Mouse (Mus musculus) left cerebral cortex, adult 2 months (tissue): ENCODE data around the gene Opcml. TPM values are rescaled to one million over a fixed set of nuclear protein-coding genes. Genes with fewer than 3 reads are reported as not detected.
A peak's percentile ranks its signal among the peaks of the same experiment; 100 is the strongest.

ENCODE experiments used
- DNase-seq, 2 experiments: peaks; one replicate each; pipeline ENCODE4 v3.0.0; 2021 to 2022; ENCODE audit warnings: low spot score in 2 of 2, mixed read lengths in 1 of 2; ENCODE audit errors: extremely low spot score in 1 of 2
- H3K27ac ChIP-seq: fragments of 200-600 bp; 2 replicates; pipeline ENCODE4 v1.8.1; 2022
- H3K4me3 ChIP-seq: fragments of 200-600 bp; 2 replicates; pipeline ENCODE4 v1.8.1; 2022
- CTCF ChIP-seq: fragments of 200-600 bp; IDR thresholded peaks from 2 replicates; pipeline ENCODE4 v1.8.1; 2022; ENCODE audit warnings: antibody characterized with exemption, mild to moderate bottlenecking, moderate library complexity
- intact Hi-C: fragments of 180-260 bp; cut with DNase I; formaldehyde crosslinking; loops from one replicate; pipeline ENCODE4 v1.15.1; 2025
- total RNA-seq, 2 experiments: library from RNA; stranded (reverse); gene quantifications; 2 replicates each; pipeline ENCODE4 v1.2.3; 2021

Gene Opcml
- total RNA-seq, 2 experiments from 2014 or later = 250 to 251 TPM

DNA sequence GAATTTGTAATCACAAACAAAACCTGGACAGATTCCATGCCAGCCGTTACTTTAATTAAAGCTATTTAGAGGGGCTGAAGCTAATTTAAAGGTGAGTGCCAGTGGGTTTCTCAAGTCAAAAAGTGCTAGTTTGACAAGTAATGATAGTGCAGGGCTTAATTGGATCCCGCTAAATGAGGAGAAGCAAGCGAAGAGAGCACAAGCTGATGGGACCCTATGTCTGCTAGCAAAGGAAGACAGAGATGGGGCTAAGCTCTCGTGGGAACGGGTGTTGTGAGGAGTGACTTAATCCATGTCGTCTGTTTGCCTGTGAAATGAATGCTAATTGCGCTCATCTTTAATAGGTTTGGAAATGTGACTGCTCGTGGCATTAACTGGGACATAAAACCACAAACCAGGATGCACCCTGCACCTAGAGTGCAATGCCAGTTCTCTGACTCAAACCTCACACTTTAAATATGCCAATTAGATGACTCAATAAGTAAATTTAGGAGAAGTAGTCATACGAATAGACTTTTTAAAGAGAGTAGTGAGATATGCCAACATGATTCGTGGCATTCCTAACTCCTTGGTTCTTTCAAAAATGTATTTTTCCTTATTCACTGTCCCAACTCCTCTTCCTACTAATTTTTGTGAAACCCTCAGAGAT lies 174.5 kb downstream of the Opcml start:
- intact Hi-C loops = loop anchor here (5.0 kb wide), 1 partner anchor 262 kb away; no protein-coding TSS in a partner anchor
- no peak for DNase-seq
- Histone ChIP-seq H3K27ac (no peak overlapping the region), H3K4me3 (no peak overlapping the region)
- TF ChIP-seq CTCF = no peak

DNA sequence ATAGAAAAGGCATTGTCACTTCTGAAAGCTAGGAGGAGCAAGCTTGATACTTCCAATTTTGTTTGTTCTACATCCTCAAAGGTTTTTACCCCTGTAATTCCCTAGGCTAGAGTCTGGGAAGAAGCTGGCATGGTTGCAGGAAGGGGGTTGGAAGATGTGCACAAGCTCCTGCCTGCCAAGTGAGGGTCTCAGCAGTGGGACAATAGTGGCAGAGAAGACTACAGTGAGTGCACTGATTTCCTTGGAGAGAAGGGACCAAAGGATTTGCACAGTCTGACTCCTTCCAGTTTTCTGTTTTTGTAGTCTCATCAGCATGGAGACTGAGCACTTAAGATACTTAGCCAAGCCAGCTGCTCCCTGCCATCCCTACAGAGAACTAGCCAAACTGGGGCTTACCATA lies 177.7 kb downstream of the Opcml start:
- no peak overlapping the region for H3K27ac ChIP-seq
- no peak for DNase-seq
- TF ChIP-seq CTCF = no peak
- intact Hi-C loops = no loop called here
- no peak overlapping the region for H3K4me3 ChIP-seq

DNA sequence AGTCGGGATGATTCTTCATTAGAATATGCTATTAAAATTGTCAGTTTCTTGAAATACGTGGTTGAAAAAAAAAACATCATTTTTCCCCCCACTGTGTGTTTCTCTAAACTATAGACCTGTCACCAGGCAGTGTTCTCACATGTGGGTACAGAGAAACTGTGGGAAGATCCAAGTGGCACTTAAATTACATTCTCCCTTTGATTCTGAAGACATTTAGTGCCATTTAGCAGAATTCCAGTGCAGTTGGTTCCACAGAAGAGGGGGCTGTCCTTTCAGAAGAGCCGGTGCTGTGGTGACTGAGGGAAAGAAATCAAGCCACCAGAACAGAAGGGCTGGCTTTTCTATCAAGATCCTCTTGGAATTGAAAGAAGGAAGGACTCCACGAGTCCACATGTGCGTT lies 181.7 kb downstream of the Opcml start:
- DNase-seq = no peak
- intact Hi-C loops = no loop called here
- no peak for TF ChIP-seq CTCF
- Histone ChIP-seq H3K4me3 (no peak overlapping the region), H3K27ac (no peak overlapping the region; the same call in 1 of the 2 replicates)

DNA sequence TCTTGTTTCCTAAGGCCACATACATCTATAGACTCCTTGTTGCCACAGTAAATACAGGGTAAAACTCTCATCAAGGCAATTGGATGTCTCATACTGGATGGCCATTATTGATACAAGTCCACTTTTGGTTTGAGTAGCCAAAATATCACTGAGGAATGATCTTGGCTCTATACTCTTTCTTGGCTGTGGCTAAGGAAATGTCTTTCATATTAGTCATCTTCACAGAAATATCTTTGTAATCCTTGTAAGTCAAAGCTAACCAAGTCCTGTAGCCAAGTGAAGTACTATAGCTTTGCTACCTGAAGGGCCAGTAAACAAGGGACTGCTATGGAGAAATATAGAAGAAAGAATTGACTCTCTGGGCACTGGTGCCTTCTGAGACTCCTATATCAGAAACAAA lies 192.0 kb downstream of the Opcml start:
- no peak for TF ChIP-seq CTCF
- DNase-seq = no peak
- Histone ChIP-seq H3K27ac (no peak overlapping the region), H3K4me3 (no peak overlapping the region)
- intact Hi-C loops = no loop called here

DNA sequence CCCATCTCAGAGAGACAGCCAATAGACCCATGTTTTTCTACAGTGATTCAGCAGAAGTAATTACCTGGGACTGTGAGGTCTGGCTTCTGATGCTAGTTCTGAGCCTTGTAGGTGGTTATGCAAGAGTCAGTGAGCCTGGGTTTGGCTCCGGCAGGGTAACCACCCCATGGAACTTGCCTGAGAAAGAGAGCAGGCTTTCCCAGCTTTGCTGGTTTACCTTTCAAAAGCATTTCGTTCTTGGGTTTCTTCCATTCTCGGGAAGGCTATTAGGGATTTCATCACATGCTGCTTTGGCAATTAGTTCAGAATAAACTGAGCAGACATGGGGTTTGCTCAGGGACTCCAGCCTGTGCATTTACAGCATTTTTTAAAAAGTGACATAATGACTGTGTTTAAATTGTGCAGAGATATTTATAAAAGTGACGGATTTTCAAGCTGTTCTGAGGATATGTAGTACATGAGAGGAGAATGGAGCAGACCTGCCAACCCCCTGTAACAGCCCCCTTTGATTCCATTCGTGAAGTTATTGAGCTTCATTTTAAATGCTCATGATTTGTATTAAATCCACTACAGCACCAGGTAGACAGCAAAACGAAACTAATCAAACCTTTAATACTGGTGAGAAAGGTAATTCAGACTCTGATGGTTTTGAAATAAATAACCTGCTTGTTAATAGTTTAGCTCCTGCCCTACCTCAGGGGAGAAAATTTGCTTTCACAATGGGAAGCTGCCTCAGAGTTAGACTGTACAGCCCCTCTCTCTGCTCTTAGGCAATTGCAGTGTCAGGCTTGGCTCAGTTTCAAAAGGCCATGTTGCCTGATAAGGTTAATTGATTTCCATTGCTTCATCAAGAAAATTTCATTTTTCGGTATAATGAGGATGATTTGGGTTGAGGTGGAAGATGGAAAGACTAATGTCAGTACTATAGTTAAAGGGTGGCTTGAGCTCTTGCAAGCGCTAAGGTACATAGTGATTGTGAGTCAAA lies 196.3 kb downstream of the Opcml start:
- Histone ChIP-seq H3K4me3 (no peak overlapping the region), H3K27ac (peak overlapping the region; percentile 63)
- no peak for DNase-seq
- no peak for TF ChIP-seq CTCF
- intact Hi-C loops = no loop called here

DNA sequence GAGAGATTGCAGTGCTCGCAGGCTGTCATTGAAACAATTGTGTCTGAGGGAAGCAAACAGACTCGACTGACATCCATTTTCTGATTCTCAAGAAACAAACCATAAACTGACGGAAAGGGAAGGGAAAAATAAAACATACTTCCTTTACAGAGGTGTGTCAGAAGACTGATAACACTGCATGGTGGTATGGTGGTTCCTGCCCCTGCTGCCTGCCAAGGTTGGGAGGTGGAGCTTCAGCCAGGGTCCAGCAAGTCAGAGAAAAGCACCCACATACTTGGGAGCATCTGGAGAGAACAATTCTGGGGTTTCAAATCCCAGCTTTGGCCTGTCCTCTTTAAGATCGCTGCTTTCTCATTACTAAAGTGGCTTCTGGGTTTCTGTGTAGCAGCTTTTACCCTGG lies 201.0 kb downstream of the Opcml start:
- Histone ChIP-seq H3K4me3 (no peak overlapping the region), H3K27ac (no peak overlapping the region)
- no peak for DNase-seq
- intact Hi-C loops = no loop called here
- TF ChIP-seq CTCF = no peak

DNA sequence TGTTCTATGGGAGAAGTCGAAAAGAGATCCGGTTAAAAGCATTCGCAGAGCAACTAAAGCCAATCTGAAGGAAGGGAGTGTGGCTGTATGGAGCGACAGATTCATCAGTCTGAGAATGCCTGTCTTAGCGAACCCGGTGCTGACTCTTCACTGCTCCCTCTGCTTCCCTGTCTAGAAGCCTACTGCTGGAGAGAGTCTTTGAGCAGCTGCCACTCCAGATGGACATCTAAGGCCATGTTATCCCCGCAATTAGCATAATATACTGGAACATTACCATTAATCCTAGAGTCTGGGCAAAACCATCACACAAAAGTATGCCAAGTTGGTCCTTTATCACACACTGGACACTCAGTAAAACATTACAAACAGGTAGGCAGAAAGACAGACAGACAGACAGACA lies 206.0 kb downstream of the Opcml start:
- H3K4me3 ChIP-seq = no peak overlapping the region
- TF ChIP-seq CTCF = no peak
- intact Hi-C loops = no loop called here
- no peak overlapping the region for H3K27ac ChIP-seq
- DNase-seq = no peak

DNA sequence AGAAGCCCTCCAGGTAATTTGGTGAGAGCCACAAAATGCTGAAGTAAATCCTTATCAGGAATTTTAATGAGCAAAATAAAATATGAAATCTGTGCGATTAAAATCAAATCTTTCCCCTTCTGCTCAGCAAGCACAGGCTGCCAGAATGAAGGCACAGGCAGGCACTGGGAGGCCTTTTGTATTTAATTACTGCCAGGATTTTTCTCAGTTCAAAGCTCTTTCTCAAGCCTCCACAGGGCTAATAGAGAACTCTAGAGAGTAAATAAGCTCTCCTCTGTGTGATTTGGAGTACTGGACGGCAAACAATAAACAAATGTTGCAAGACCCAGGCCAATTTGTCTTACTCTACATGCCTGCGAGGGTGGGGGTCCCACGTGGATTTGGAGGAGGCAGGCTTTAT lies 208.2 kb downstream of the Opcml start:
- H3K27ac ChIP-seq = no peak overlapping the region
- intact Hi-C loops = no loop called here
- TF ChIP-seq CTCF = no peak
- no peak overlapping the region for H3K4me3 ChIP-seq
- no peak for DNase-seq

DNA sequence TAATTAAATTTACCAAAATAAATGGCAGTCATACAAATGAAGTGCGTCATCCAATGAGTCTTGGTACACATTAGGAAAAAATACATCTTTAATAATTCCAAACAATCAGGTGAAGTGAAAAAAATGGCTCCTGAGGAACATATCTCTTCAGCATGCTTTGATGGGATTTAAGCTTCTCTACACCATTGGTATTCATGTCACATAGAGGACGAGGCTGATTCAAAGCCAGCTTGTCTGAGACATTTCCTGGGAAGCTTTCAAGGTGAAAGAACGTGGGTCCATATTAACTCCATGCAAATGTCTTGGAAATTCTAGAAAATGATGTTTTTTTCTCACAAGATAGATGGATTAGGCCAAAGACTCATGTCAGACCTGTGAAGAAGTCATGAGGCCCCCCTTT lies 212.6 kb downstream of the Opcml start:
- TF ChIP-seq CTCF = no peak
- Histone ChIP-seq H3K4me3 (no peak overlapping the region), H3K27ac (no peak overlapping the region)
- intact Hi-C loops = no loop called here
- no peak for DNase-seq

DNA sequence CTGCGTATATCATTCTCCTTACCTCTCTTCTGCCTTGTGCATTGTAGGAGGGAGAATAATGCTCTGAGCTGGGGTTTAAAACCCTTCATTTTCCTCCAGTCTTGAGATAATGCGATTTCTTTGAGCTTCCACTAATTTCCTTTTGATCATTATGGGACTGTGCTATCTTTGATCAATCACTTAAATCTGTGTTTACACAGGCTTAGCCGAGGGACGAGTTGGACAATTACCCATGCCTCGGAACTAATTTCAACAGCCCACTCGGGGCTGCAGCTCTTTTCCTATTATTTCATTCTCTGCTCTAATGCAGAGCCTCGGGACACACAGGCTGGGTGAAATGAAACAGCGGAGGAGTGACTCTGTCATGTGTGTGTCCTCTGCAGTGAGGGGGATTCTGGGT lies 220.9 kb downstream of the Opcml start:
- H3K27ac ChIP-seq = no peak overlapping the region
- no peak overlapping the region for H3K4me3 ChIP-seq
- intact Hi-C loops = no loop called here
- TF ChIP-seq CTCF = no peak
- no peak for DNase-seq

DNA sequence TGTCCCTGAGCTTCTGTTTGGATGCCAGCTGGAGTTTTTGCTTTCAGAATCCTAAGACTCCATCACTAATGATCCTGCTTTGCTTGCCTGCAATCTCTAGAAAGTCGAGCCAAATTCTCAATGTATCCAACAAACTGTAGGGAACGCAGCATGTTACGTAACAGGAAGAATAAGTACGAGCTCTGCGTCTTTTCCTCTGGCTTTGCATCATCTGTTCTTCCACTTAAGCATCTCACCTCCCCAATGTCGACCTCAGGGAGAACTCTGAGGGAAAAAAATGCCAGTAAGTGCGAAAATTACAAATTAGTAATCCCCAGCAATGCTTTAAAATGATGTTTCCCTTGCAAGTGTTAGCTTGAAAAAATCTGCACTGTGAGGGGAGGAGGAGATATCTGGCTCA lies 222.1 kb downstream of the Opcml start:
- peak overlapping the region; percentile 62 for H3K27ac ChIP-seq
- no peak overlapping the region; the same call in 1 of the 2 replicates for H3K4me3 ChIP-seq
- TF ChIP-seq CTCF = no peak
- no peak for DNase-seq
- intact Hi-C loops = no loop called here

DNA sequence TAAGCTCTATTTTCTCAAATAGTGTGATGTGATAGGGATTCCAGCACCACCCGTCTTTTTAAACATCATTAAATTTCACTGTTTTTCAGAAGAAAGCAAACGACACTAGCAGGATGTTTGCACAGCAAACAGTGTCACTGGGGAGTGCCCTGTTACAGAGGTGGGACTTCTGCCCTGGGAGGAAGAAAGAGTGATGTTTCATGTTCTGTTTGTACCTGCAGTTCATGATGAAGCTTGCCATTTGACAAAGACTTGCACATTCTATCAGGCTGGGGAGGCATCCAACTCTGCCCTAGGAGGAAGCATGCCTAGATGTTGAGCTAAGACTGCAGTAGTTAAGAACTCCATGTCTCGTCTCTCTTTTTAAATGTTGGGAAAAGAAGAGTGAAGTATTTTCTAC lies 222.6 kb downstream of the Opcml start:
- Histone ChIP-seq H3K4me3 (no peak overlapping the region), H3K27ac (peak overlapping the region; percentile 62)
- DNase-seq = no peak
- TF ChIP-seq CTCF = no peak
- intact Hi-C loops = no loop called here
